Mouse (Mus musculus) embryo, embryonic 10 days (tissue): Measurements from ENCODE around the gene Gpr4.
A peak's percentile ranks its signal among the peaks of the same experiment; 100 is the strongest.

Experiments used
- DNase-seq: peaks from one replicate; pipeline ENCODE4 v3.0.0-alpha.2; 2015; ENCODE audit warnings: low spot score

Gpr4 gene

GRCm38 (mm10) chr7:19211996-19212755 lies at the start of gene Gpr4:
TSS of gene Gpr4 (plus strand) at chr7:19212538.
- peak; percentile 47 for DNase-seq

- DNase-seq, result no peak
Measured at GRCm38 (mm10) chr7:19162928-19163327, 49.4 kb upstream of the Gpr4 start.

- no peak for DNase-seq
Measured at GRCm38 (mm10) chr7:19163752-19164151, 48.6 kb upstream of the Gpr4 start.

- DNase-seq, result peak; percentile 59
Measured at GRCm38 (mm10) chr7:19164189-19164588, 48.1 kb upstream of the Gpr4 start.

- DNase-seq, result peak; percentile 53
Measured at GRCm38 (mm10) chr7:19164978-19165377, 47.4 kb upstream of the Gpr4 start.

GRCm38 (mm10) chr7:19165656-19166423 lies 46.5 kb upstream of the Gpr4 start, which contains the start of gene Gipr:
TSS of gene Gipr (minus strand) at chr7:19166127.
- no peak for DNase-seq

GRCm38 (mm10) chr7:19166990-19167389 lies 45.3 kb upstream of the Gpr4 start:
- DNase-seq, result no peak

GRCm38 (mm10) chr7:19169506-19169905 lies 42.8 kb upstream of the Gpr4 start:
- no peak for DNase-seq

- DNase-seq, result no peak
Measured at GRCm38 (mm10) chr7:19170142-19170541, 42.2 kb upstream of the Gpr4 start.

GRCm38 (mm10) chr7:19171831-19172230 lies 40.5 kb upstream of the Gpr4 start:
- no peak for DNase-seq

GRCm38 (mm10) chr7:19172874-19173273 lies 39.5 kb upstream of the Gpr4 start:
- peak; percentile 89 for DNase-seq

- DNase-seq, result peak; percentile 68
Measured at GRCm38 (mm10) chr7:19175708-19176515, 36.4 kb upstream of the Gpr4 start, which contains the start of gene Eml2. TSS of gene Eml2 (plus strand) at chr7:19176421.

- DNase-seq, result no peak
Measured at GRCm38 (mm10) chr7:19176516-19176947, 35.8 kb upstream of the Gpr4 start.

GRCm38 (mm10) chr7:19177216-19177615 lies 35.1 kb upstream of the Gpr4 start:
- DNase-seq, result no peak

- no peak for DNase-seq
Measured at GRCm38 (mm10) chr7:19178035-19178434, 34.3 kb upstream of the Gpr4 start.

GRCm38 (mm10) chr7:19178443-19179092 lies 33.8 kb upstream of the Gpr4 start:
- peak; percentile 77 for DNase-seq

GRCm38 (mm10) chr7:19179173-19179572 lies 33.2 kb upstream of the Gpr4 start:
- peak; percentile 90 for DNase-seq

GRCm38 (mm10) chr7:19179936-19180335 lies 32.4 kb upstream of the Gpr4 start:
- no peak for DNase-seq

GRCm38 (mm10) chr7:19180862-19181429 lies 31.4 kb upstream of the Gpr4 start:
- DNase-seq, result peak; percentile 56

GRCm38 (mm10) chr7:19184250-19184649 lies 28.1 kb upstream of the Gpr4 start:
- no peak for DNase-seq

GRCm38 (mm10) chr7:19184758-19185157 lies 27.6 kb upstream of the Gpr4 start:
- no peak for DNase-seq
